Mouse (Mus musculus) heart, adult 2 months (tissue): ENCODE results near the gene Nkiras2.

Experiments
- CTCF ChIP-seq: fragments of 200-600 bp; IDR thresholded peaks from 2 replicates; pipeline ENCODE4 v1.8.1; 2022; ENCODE audit warnings: antibody characterized with exemption, mild to moderate bottlenecking, moderate library complexity
- EP300 ChIP-seq: fragments of 200-500 bp; IDR thresholded peaks from 2 replicates; pipeline ENCODE4 v1.6.1; 2011; ENCODE audit warnings: low read depth, low read length, control low read depth; ENCODE audit not compliant: insufficient read depth
- POLR2A ChIP-seq: fragments of 200-500 bp; IDR thresholded peaks from 2 replicates; pipeline ENCODE4 v1.6.1; 2011; ENCODE audit warnings: mild to moderate bottlenecking, low read depth, low read length, control low read depth; ENCODE audit not compliant: insufficient read depth

DNA sequence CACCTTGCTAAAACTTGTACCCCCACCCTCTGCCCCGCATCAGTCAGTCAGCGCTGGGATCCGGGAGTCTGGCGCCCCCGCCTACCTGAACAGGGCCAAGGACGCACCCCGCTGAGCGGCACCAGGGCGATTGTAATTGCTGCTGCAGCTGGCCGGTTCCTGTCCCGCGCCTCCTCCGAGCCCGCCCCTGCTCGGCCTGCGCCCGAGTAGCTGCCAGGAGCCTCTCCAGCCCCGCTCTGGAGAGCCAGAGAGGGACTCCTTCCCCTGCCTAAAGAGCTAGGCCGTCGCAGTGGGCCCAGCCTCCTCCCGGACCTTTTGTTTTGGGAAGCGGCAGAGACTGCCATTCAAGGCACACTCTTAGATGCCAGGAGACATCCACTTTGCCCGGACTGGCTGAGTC is 54.1 kb downstream of the Nkiras2 start:
- TF ChIP-seq CTCF (no peak), EP300 (no peak), POLR2A (no peak)
